Comparison of ENCODE assay signal across 11 mouse cellular contexts in genomic region chr12:40462693-40463235, GRCm38 (mm10). TPM values are rescaled to one million over a fixed set of nuclear protein-coding genes. Genes with fewer than 3 reads are reported as not detected.
DNase-seq lines count a peak whose midpoint lies in the region; ATAC-seq lines count a peak whose summit lies in the region.
"Had no signal": no experiment of that assay in that cellular context is flagged by ENCODE, and none has a peak within 500 bp of the region (broad histone marks: within the 10 kb centered on the region; RNA-seq: fewer than 3 reads in every experiment).

No protein-coding gene starts in this region.

- no peak for ATAC-seq in kidney, embryonic 14.5 days (ENCODE audit: low FRiP score, low TSS enrichment)

- no peaks in the 10 kb centered on the region for H3K4me1 ChIP-seq in kidney, embryonic 14.5 days (ENCODE audit: control insufficient read depth, insufficient read depth, low read length)

- no peaks in the 10 kb centered on the region for H3K36me3 ChIP-seq in kidney, embryonic 14.5 days (ENCODE audit: control insufficient read depth, insufficient read depth, low read length)
- H3K36me3 ChIP-seq: G1E had no signal

- peak; percentile 51 to 52 for DNase-seq in cerebellum, adult 18-20 months
- no peak for DNase-seq in cerebellum, adult 9-10 months
- peak; percentile 38 for DNase-seq in kidney, adult 9 months
- DNase-seq in brain, adult 2 months (ENCODE audit: low read depth, low spot score), result peak; percentile 73
- DNase-seq in kidney, postnatal 10 days, result peak; percentile 53
- DNase-seq in left cerebral cortex, postnatal 4 days, result no peak
- DNase-seq in embryo, embryonic 9.5 days (ENCODE audit: extremely low spot score), result no peak
- DNase-seq: adrenal gland, postnatal 10 days; gastrocnemius, postnatal 10 days had no signal

- no peak overlapping the region for H3K4me3 ChIP-seq in kidney, embryonic 14.5 days (ENCODE audit: low read length)

- no peak overlapping the region for H3K27ac ChIP-seq in kidney, embryonic 14.5 days (ENCODE audit: low read depth, low read length)

- no peaks in the 10 kb centered on the region for H3K27me3 ChIP-seq in kidney, embryonic 14.5 days (ENCODE audit: control insufficient read depth, insufficient read depth, low read length)

- WGBS in kidney, embryonic 14.5 days, result 54% methylated on average over 7 of the region's 7 CpGs

- no peaks in the 10 kb centered on the region for H3K9me3 ChIP-seq in kidney, embryonic 14.5 days (ENCODE audit: control insufficient read depth, low read length)
- H3K9me3 ChIP-seq: G1E had no signal

- H3K9ac ChIP-seq in kidney, embryonic 14.5 days (ENCODE audit: low read depth, low read length), result no peak overlapping the region

- intact Hi-C loops in left cerebral cortex, postnatal 4 days (cut with DNase I), result no loop called here

- no peak overlapping the region for H3K4me2 ChIP-seq in kidney, embryonic 14.5 days (replicated peaks; ENCODE audit: low read depth, low read length)

RNA-seq across cellular contexts. Expression of gene Dock4, which starts 17.0 kb away (rescaled TPM):
- polyA plus RNA-seq in kidney, embryonic 14.5 days (2014; fragmentation: Nextera tagmentation; extraction: Ambion mirVana), result 12.2 and 17.9 TPM in 2 replicates
- total RNA-seq in left cerebral cortex, postnatal 4 days (2021), result 10 to 100 TPM; 61.4 to 62.9 TPM

RNA-seq across cellular contexts. Expression of gene Zfp277, which starts 17.1 kb away (rescaled TPM):
- 48.4 and 51.9 TPM in 2 replicates for polyA plus RNA-seq in kidney, embryonic 14.5 days (2014; fragmentation: Nextera tagmentation; extraction: Ambion mirVana)
- 10 to 100 TPM; 21.4 to 23.6 TPM for total RNA-seq in left cerebral cortex, postnatal 4 days (2021)

Comparison
In these comparisons a context has a peak if more than half of its experiments do, and no peak if none do; other contexts are left out.
1. DNase-seq: peak in cerebellum, adult 18-20 months (2 of 2), kidney, adult 9 months (single experiment), brain, adult 2 months (single experiment) and kidney, postnatal 10 days (single experiment); none in cerebellum, adult 9-10 months (single experiment), left cerebral cortex, postnatal 4 days (single experiment) and embryo, embryonic 9.5 days (single experiment).